Mouse (Mus musculus) hindbrain, embryonic 15.5 days (tissue): ENCODE measurements around the gene Acads. TPM values are rescaled to one million over a fixed set of nuclear protein-coding genes. Genes with fewer than 3 reads are reported as not detected.
A peak's percentile ranks its signal among the peaks of the same experiment; 100 is the strongest.

Experiments used
- ATAC-seq: fragments of 200-750 bp; cut with Nextera tagmentation; 2 replicates; pipeline ENCODE4 v1.8.0; 2017; ENCODE audit warnings: low read depth, moderate number of reproducible peaks, moderate TSS enrichment; ENCODE audit not compliant: low FRiP score
- H3K27ac ChIP-seq: fragments of 300-500 bp; sonication (generic); replicated peaks from 2 replicates; pipeline ENCODE4 v1.5.1; 2015; ENCODE audit warnings: mild to moderate bottlenecking, inconsistent platforms
- H3K27me3 ChIP-seq: fragments of 300-500 bp; sonication (generic); 2 replicates; pipeline ENCODE4 v1.6.1; 2015; ENCODE audit warnings: control low read depth, inconsistent platforms
- H3K36me3 ChIP-seq: fragments of 300-500 bp; sonication (generic); 2 replicates; pipeline ENCODE4 v1.6.1; 2015; ENCODE audit warnings: control low read depth, inconsistent platforms
- H3K4me1 ChIP-seq: fragments of 300-500 bp; sonication (generic); replicated peaks from 2 replicates; pipeline ENCODE4 v1.6.1; 2015; ENCODE audit warnings: control low read depth, inconsistent platforms
- H3K4me2 ChIP-seq: fragments of 300-500 bp; sonication (generic); 2 replicates; pipeline ENCODE4 v1.6.1; 2015; ENCODE audit warnings: moderate library complexity, mild to moderate bottlenecking, inconsistent platforms
- H3K4me3 ChIP-seq: fragments of 300-500 bp; sonication (generic); 2 replicates; pipeline ENCODE4 v1.5.1; 2015; ENCODE audit warnings: mild to moderate bottlenecking, inconsistent platforms
- H3K9ac ChIP-seq: fragments of 300-500 bp; sonication (generic); 2 replicates; pipeline ENCODE4 v1.6.1; 2015; ENCODE audit warnings: inconsistent platforms
- H3K9me3 ChIP-seq: fragments of 300-500 bp; sonication (generic); 2 replicates; pipeline ENCODE4 v1.6.1; 2016; ENCODE audit warnings: control low read depth, inconsistent platforms
- WGBS: fragments of 180-500 bp; shearing (Covaris S2); methylation state at CpG from one replicate; pipeline ENCODE4 v1.1.7; 2015; 5-methylcytosine and 5-hydroxymethylcytosine counted together
- polyA plus RNA-seq: library from polyadenylated mRNA; unstranded; fragments of >200 nt; fragmentation: Nextera tagmentation; extraction: Ambion mirVana; gene quantifications from 2 replicates; pipeline ENCODE4 v1.2.1, GENCODE M21; 2015

The Acads gene
- polyA plus RNA-seq, 1 experiment from 2014 or later: 23.1 TPM

DNA sequence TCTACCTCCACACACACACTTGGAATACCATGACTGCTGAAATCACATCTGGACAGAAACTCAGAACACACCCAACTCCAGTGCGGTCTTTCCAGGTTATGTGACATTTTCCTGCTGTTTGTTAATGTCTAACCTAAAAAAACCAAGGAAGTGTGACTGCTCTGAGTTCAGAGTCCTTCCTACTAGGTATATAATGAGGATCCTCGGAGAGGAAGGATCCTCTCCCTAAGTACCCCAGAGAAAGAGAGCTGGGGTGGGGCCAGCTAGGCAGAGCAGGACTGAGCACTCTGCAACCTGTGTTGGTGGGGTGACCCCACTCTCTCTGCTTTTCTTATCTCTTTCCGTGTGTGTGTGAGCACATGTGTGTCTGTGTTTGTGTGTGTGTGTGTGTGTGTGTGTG is 28.2 kb upstream of the Acads start:
- Histone ChIP-seq H3K27me3 (no peaks in the 10 kb centered on the region), H3K4me2 (no peak overlapping the region), H3K9me3 (no peaks in the 10 kb centered on the region), H3K4me3 (no peak overlapping the region), H3K9ac (no peak overlapping the region), H3K27ac (no peak overlapping the region), H3K4me1 (peaks cover 13% of the 10 kb centered on the region), H3K36me3 (peaks cover 40% of the 10 kb centered on the region)
- ATAC-seq: no peak
- 94% methylated on average over 3 of the region's 3 CpGs for WGBS

DNA sequence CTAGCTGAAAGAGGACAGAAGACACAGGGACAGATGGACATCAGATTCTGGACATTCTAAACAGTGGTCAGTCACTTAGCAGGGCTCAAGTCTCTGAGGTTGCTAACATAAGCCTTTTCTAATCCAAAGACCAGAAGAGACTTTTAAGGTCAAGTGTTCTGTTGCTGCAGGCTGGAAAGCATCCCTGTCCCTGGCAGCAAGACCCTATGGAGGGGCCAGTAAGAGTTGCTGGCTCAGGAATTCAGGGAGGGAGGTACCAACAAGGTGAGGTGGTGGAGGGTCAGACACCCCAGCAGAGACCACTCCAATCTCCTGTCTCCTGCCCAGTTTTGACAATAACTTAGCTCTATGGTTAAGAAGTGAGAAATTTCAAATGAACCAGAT is 27.6 kb upstream of the Acads start:
- no peak for ATAC-seq

DNA sequence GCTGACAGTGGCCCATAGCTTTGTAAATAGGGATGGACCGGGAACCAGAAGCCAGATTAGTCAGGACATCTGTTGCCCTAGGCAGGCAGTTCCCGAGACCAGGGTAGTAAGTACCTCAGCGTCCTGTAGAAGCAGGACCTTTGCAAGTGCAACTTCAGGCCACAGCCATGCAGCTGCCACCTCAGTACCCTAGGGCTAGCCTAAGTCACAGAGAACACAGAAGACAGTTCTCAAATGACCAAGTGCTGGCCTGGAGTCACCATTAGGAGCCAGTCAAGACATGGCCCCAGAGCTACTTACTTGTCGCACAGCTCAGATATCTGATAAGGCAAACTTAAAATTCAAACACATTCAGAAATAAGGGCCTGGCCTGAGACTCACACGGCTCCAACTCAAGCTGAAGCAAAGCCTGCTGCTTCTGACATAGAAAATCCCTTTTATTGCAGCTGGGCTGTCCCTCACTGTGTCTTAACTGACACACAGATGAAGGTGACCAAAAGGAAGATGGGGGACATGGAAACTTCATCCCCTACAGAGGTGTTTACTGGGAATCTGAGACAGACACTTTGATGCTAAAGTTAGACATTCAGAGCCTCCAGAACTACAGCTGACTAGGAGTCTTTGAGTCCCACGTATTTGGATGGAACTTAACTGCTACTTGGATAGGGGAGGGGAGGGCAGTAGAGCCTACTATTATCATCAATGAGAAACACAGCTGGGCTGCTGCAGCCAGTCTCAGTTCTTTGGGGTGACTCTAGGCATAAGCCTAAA is 27.0 kb upstream of the Acads start:
- Histone ChIP-seq H3K4me1 (peaks cover 10% of the 10 kb centered on the region), H3K9me3 (no peaks in the 10 kb centered on the region), H3K9ac (no peak overlapping the region), H3K36me3 (peaks cover 40% of the 10 kb centered on the region), H3K27me3 (no peaks in the 10 kb centered on the region), H3K27ac (no peak overlapping the region), H3K4me2 (no peak overlapping the region), H3K4me3 (no peak overlapping the region)
- WGBS: 85% methylated on average over 6 of the region's 6 CpGs
- ATAC-seq: no peak

More for the DNA sequence above, 27.6 kb upstream of the Acads start:
- Histone ChIP-seq H3K27ac (no peak overlapping the region), H3K9me3 (no peaks in the 10 kb centered on the region), H3K9ac (no peak overlapping the region), H3K36me3 (peaks cover 40% of the 10 kb centered on the region), H3K4me3 (no peak overlapping the region), H3K27me3 (no peaks in the 10 kb centered on the region), H3K4me2 (no peak overlapping the region), H3K4me1 (peaks cover 10% of the 10 kb centered on the region)

DNA sequence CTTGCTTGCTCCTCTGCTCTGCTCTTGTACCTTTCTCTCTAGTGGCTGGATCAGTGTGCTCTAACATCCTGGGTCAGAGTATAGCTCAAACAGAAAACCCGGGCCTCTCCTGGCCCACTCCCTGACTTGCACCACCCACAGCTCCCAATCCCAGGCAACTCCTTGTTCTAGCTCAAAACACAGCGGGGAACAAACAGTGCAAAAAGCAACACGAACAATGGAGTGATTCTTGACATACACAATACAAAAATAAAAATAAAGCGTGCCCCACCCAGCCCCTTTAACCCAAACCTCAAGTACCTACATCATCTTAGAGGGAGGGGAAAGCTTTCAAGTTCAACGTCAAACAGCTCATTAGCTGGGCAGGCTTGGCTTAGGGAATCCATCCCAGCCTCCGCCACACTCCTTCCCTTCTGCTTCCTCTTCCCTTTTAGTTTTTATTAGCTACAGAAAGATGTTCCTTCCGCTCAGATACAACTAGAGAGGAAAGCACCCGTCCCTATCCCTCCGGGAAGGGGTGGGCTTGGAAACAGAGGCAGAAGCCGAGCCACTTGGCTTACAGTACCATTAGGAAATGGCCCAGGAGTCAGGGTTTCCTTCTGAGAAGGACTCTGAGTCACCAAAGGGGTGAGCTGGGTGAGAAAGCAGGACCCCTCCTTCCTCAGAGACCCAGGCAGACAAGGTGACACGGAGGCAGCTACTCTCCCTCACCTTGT is 26.3 kb upstream of the Acads start:
- H3K27ac ChIP-seq: no peak overlapping the region

DNA sequence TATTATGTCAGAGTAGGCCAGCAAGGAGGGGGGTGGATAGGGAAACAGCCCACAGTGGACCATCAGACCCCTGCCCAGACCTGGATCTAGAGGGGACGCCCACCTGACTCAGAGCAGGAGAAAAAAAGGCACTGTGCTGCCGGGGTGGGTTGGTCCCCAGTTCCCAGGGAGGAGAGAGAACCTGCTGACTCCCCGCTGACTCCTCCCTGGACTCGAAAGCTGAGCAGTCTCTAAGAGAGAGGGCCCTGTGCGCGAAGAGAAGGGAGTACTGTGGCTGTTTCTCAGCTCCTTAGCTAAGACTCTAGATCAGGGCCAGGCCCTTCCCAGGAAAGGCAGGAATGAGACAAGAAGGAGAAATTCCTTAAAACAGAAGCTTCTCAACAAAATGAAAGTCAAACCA is 25.3 kb upstream of the Acads start:
- Histone ChIP-seq H3K9me3 (no peaks in the 10 kb centered on the region), H3K27ac (no peak overlapping the region), H3K27me3 (no peaks in the 10 kb centered on the region), H3K9ac (no peak overlapping the region), H3K4me2 (no peak overlapping the region), H3K4me3 (no peak overlapping the region), H3K36me3 (peaks cover 28% of the 10 kb centered on the region), H3K4me1 (peaks cover 10% of the 10 kb centered on the region)
- ATAC-seq: no peak
- WGBS: 73% methylated on average over 6 of the region's 6 CpGs

More for the DNA sequence above, 26.3 kb upstream of the Acads start:
- Histone ChIP-seq H3K4me2 (no peak overlapping the region), H3K36me3 (peaks cover 38% of the 10 kb centered on the region), H3K9ac (no peak overlapping the region), H3K27me3 (no peaks in the 10 kb centered on the region), H3K4me1 (peaks cover 10% of the 10 kb centered on the region), H3K9me3 (no peaks in the 10 kb centered on the region), H3K4me3 (no peak overlapping the region)
- ATAC-seq: no peak
- WGBS: 72% methylated on average over 11 of the region's 11 CpGs

DNA sequence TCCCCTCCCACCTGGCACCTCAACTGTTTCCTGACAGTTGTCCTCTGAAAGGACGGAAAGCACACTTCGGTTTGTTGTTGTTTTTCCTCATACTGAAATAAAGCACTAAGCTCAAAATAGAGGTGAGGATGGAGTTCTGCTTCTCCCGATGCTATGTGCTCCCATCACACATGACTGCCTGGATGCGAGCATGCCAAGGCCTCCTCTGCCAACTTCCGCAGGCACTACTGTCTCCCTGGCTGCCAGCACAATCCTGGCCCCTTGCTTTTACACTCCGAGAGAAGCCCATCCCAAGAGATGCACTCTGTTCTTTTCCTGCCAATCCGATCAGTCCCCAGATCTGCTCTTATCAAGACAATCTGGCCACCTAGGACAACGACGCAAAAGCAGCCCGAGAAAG is 24.4 kb upstream of the Acads start:
- no peak for ATAC-seq
- WGBS: 72% methylated on average over 10 of the region's 10 CpGs
- Histone ChIP-seq H3K27me3 (no peaks in the 10 kb centered on the region), H3K9ac (no peak overlapping the region), H3K4me2 (no peak overlapping the region), H3K4me3 (no peak overlapping the region), H3K27ac (peak overlapping the region; percentile 39; the same call in 1 of the 2 replicates), H3K36me3 (peaks cover 24% of the 10 kb centered on the region), H3K9me3 (no peaks in the 10 kb centered on the region), H3K4me1 (peaks cover 10% of the 10 kb centered on the region)

DNA sequence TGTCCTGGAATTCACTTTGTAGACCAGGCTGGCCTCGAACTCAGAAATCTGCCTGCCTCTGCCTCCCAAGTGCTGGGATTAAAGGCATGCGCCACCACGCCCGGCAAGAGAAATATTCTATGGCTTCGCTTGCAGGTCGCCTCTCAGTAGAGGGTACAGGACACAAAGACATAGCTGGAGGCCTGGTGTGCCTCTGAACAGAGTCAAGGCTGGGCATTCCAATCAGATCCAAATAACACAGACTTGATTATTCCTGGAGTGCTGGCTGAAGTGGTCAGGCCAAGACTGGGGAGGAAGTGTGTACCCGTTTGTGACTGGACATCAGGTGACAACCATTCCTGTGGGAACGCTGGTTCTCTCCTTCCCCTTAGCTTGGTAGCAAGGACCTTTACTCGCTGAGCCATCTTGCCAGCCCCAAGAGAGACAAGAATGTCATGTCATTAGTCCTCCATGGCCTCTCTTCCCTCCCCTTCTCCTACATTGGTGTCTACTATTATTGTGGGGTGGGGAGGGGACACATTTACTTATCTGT is 23.1 kb upstream of the Acads start:
- Histone ChIP-seq H3K9me3 (no peaks in the 10 kb centered on the region), H3K27me3 (no peaks in the 10 kb centered on the region), H3K4me3 (no peak overlapping the region), H3K4me2 (no peak overlapping the region), H3K27ac (no peak overlapping the region), H3K9ac (no peak overlapping the region), H3K36me3 (peaks cover 12% of the 10 kb centered on the region), H3K4me1 (peaks cover 10% of the 10 kb centered on the region)
- no peak for ATAC-seq
- WGBS: 86% methylated on average over 9 of the region's 9 CpGs

DNA sequence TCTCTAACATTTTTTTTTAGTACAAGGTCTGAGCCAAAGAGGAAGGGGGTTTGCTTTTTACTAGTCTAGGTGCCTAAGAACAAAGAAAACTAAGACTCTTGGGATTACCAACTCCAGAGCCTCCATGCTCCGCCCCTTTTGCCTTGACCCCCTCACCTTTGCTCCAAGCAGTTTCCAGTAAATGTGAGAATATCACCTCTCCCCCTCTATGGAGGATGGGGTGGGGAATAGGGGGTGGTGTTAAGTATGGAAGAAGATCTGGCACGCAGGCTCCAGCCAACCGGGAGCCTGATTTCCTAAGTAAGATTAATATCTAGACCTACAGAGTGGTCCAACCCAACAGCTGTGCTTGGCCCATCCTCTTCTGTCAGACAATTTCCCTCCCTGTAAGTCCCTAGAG is 21.6 kb upstream of the Acads start:
- H3K9ac ChIP-seq: no peak overlapping the region
- ATAC-seq: no peak
- 0 out of 2 replicates have a peak, but pooled peaks cover 4% of the 10 kb centered on the region for H3K36me3 ChIP-seq
- peaks cover 10% of the 10 kb centered on the region for H3K4me1 ChIP-seq
- WGBS: 79% methylated on average over 3 of the region's 3 CpGs
- no peak overlapping the region for H3K4me2 ChIP-seq
- H3K27ac ChIP-seq: no peak overlapping the region
- no peak overlapping the region for H3K4me3 ChIP-seq
- H3K27me3 ChIP-seq: no peaks in the 10 kb centered on the region
- no peaks in the 10 kb centered on the region for H3K9me3 ChIP-seq

DNA sequence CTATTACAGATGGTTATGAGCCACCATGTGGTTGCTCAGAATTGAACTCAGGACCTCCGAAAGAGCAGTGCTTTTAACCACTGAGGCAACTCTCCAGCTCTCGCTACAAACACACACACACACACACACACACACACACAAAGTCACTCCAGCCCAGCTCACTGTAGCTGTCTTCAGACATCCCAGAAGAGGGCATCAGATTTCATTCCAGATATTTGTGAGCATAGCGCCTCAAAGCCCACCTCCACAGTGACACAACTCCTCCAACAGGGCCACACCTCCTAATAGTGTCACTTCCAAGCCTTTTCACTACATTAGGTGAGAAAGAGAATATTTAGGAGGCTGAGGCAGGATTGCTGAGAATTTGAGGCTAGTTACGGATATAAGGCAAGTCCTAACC is 20.0 kb upstream of the Acads start:
- H3K4me1 ChIP-seq: peaks cover 11% of the 10 kb centered on the region
- no peak overlapping the region for H3K4me2 ChIP-seq
- no peaks in the 10 kb centered on the region for H3K36me3 ChIP-seq
- no peaks in the 10 kb centered on the region for H3K27me3 ChIP-seq
- H3K9me3 ChIP-seq: no peaks in the 10 kb centered on the region
- WGBS: 78% methylated on average over 4 of the region's 4 CpGs
- H3K9ac ChIP-seq: no peak overlapping the region
- ATAC-seq: no peak
- H3K4me3 ChIP-seq: no peak overlapping the region
- no peak overlapping the region for H3K27ac ChIP-seq

DNA sequence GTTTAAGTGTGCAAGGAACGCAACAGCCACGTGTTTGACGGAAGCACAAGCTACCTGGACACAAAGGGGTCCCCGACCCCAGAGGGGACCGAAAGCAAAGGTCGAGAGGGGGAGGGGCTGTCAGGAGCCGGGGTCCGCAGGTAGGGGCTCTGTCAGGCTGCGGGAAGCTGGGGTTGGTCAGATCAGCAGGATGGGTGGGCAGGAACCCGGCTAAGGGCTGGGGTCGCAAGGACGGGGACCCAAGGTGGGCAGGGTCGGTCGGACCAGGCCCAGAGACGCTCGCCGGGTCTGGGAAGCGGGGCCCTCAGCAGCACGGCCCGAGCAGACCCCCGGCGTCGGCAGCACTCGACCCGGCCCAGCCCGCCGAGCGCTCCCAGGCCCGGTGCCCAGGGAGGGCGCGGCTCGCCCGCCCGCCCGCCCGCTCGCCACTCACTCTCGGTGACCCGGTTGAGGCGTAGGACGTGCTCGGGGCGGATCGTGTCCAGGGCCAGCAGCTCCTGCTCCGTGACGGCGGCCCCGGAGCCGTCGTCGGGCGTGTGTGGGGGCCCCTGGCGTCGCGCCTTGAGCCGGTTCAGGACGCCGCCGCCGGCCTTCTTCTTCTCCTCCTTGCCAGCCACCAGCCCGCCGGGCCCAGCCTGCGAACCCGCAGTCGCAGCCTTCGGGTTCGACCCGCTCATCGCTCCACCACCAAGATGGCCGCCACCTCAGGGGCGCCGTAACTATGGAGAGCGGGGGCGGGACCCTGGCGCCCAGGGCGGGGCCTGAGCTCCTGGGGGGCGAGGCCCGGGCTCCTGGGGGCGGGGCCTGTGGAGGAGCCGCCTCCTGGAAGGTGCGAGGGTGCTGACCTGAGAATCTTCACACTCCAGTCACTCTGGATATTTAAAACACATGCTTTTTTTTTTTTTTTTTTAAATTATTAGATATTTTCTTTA is 15.4 kb upstream of the Acads start, which contains the start of gene Unc119b:
TSS of gene Unc119b (minus strand) at position 742 of the 932 bp plus-strand sequence.
- peak within 1 kb of the TSS; percentile 85 for H3K4me2 ChIP-seq
- H3K27ac ChIP-seq: peak within 1 kb of the TSS; percentile 66
- H3K36me3 ChIP-seq: peaks cover 8% of the 10 kb centered on the region
- no peaks in the 10 kb centered on the region for H3K9me3 ChIP-seq
- peaks cover 19% of the 10 kb centered on the region for H3K4me1 ChIP-seq
- H3K27me3 ChIP-seq: no peaks in the 10 kb centered on the region
- H3K9ac ChIP-seq: peak within 1 kb of the TSS; percentile 68
- H3K4me3 ChIP-seq: peak within 1 kb of the TSS; percentile 81
- 0% methylated on average over 58 of the region's 81 CpGs for WGBS
- ATAC-seq: peak; percentile 95

DNA sequence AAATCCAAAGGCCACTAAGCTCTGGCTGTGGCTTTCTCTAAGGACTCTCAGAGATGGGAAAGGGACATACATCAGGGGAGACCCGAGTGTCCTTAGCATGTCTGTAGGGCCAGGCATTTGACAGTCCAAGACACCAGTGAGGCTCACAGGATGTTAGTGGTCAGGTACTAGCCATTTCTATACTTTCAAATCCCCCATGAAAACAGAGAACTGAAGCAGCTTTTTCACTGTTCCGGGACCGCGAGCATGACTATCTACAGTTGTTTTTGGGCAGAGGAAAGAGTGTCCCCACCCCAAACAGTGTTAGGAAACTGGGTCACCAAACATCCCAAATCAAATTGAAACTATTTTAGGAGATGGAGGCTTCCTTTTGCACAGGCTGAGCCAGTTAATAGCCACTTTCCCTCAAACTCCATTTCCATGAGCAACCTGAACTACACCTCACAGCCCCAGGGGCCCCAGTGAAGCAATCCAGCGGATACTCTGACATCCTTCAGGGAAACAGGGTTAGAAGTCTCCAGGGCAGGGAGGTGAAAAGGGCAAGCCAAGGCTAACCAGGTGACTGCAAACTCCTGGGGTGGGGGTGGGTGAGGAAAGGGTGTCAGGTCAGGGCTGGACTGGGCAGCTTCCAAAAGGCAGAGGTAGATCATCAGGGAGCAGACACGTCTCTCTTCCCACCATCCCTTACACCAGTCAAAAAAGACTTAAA is 14.4 kb upstream of the Acads start:
- no peaks in the 10 kb centered on the region for H3K9me3 ChIP-seq
- peaks cover 17% of the 10 kb centered on the region for H3K36me3 ChIP-seq
- peak overlapping the region; percentile 85 for H3K4me2 ChIP-seq
- 61% methylated on average over 6 of the region's 6 CpGs for WGBS
- no peaks in the 10 kb centered on the region for H3K27me3 ChIP-seq
- ATAC-seq: no peak
- H3K27ac ChIP-seq: no peak overlapping the region
- peaks cover 19% of the 10 kb centered on the region for H3K4me1 ChIP-seq
- H3K4me3 ChIP-seq: peak overlapping the region; percentile 81
- H3K9ac ChIP-seq: peak overlapping the region; percentile 68; the same call in 1 of the 2 replicates
